15 mouse cellular contexts compared by ENCODE assay signal in the genomic region with DNA sequence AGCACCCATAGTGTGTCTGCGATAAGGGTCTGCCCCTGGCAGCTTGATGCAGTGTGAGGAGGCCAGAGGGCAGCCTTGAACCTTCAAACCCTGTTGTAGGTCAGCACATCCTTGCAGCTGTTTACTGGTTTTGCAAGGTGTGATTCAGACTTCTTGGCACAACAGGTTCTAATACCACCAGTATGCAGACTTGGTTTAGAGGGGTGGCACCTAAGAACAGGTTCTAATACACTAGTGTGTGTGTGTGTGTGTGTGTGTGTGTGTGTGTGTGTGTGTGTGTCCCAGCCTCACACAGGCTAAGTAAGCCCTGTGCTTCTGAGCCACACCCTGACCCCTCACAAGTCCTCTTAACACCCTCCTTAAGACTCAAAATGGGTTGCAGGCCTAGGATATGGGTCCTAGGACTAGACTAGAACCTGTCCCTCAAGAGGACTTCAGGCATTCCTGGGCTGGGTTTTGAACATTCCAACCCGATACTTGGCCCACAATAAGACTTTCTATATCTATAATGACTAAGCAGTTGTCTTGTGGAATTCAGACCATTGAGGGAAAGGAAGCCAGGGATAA.
DNase-seq lines count a peak whose midpoint lies in the region; ATAC-seq and TF ChIP-seq lines count a peak whose summit lies in the region.
"Had no signal": no experiment of that assay in that cellular context is flagged by ENCODE, and none has a peak within 500 bp of the region (broad histone marks: within the 10 kb centered on the region; RNA-seq: fewer than 3 reads in every experiment).

No protein-coding gene starts in this region.

- H3K4me3 ChIP-seq in lung, embryonic 14.5 days (ENCODE audit: low read depth, low read length): no peak overlapping the region
- H3K4me3 ChIP-seq in forebrain, embryonic 15.5 days: no peak overlapping the region
- no peak overlapping the region for H3K4me3 ChIP-seq in midbrain, embryonic 13.5 days (replicated peaks)
- H3K4me3 ChIP-seq: erythroblast, embryonic 14.5 days; limb, embryonic 12.5 days; liver, embryonic 13.5 days had no signal

- DNase-seq in embryo, embryonic 10.5 days (ENCODE audit: low spot score): peak; percentile 21
- no peak for DNase-seq in embryo, embryonic 10 days (ENCODE audit: low spot score)
- DNase-seq in lung, embryonic 14.5 days: no peak
- DNase-seq in lung, postnatal 10 days: no peak
- no peak for DNase-seq in thymus, adult 18-20 months
- DNase-seq in adrenal gland, adult 2 months: no peak
- DNase-seq: adrenal gland, adult 8-10 months; heart, postnatal 14 days; kidney, adult 9 months; liver, embryonic 13.5 days had no signal

- no peaks in the 10 kb centered on the region for H3K27me3 ChIP-seq in lung, embryonic 14.5 days (ENCODE audit: insufficient read depth, low read length)
- no peaks in the 10 kb centered on the region for H3K27me3 ChIP-seq in forebrain, embryonic 15.5 days
- no peaks in the 10 kb centered on the region for H3K27me3 ChIP-seq in midbrain, embryonic 13.5 days
- H3K27me3 ChIP-seq: limb, embryonic 12.5 days had no signal

- ATAC-seq in lung, embryonic 14.5 days (ENCODE audit: insufficient read depth): 0 out of 2 replicates have a peak, but pooled peaks have one; percentile 12
- no peak for ATAC-seq in forebrain, embryonic 15.5 days (replicated peaks)
- 0 out of 2 replicates have a peak, but pooled peaks have one; percentile 2 for ATAC-seq in midbrain, embryonic 13.5 days

- H3K9me3 ChIP-seq in lung, embryonic 14.5 days (ENCODE audit: low read depth, low read length): no peaks in the 10 kb centered on the region
- no peaks in the 10 kb centered on the region for H3K9me3 ChIP-seq in forebrain, embryonic 15.5 days
- H3K9me3 ChIP-seq in midbrain, embryonic 13.5 days: no peaks in the 10 kb centered on the region
- H3K9me3 ChIP-seq: limb, embryonic 12.5 days; liver, embryonic 13.5 days had no signal

- 73% methylated on average over 2 of the region's 2 CpGs for WGBS in lung, embryonic 14.5 days
- 74% methylated on average over 2 of the region's 2 CpGs for WGBS in forebrain, embryonic 15.5 days
- WGBS in midbrain, embryonic 13.5 days: 47% methylated on average over 2 of the region's 2 CpGs

- H3K4me1 ChIP-seq in lung, embryonic 14.5 days (ENCODE audit: insufficient read depth): 0 out of 2 replicates have a peak, but pooled peaks cover 11% of the 10 kb centered on the region
- H3K4me1 ChIP-seq in forebrain, embryonic 15.5 days: peaks cover 43% of the 10 kb centered on the region
- peaks cover 96% of the 10 kb centered on the region for H3K4me1 ChIP-seq in midbrain, embryonic 13.5 days (replicated peaks)

- no peak overlapping the region for H3K4me2 ChIP-seq in lung, embryonic 14.5 days
- no peak overlapping the region for H3K4me2 ChIP-seq in forebrain, embryonic 15.5 days (replicated peaks)
- no peak overlapping the region for H3K4me2 ChIP-seq in midbrain, embryonic 13.5 days (replicated peaks)
- H3K4me2 ChIP-seq: heart, embryonic 11.5 days; limb, embryonic 12.5 days; liver, embryonic 13.5 days had no signal

- no peak overlapping the region for H3K9ac ChIP-seq in lung, embryonic 14.5 days
- no peak overlapping the region for H3K9ac ChIP-seq in forebrain, embryonic 15.5 days (replicated peaks)
- H3K9ac ChIP-seq in midbrain, embryonic 13.5 days (replicated peaks): 0 out of 2 replicates have a peak overlapping the region, but pooled peaks have one; percentile 46
- H3K9ac ChIP-seq: limb, embryonic 12.5 days; liver, embryonic 13.5 days had no signal

- H3K27ac ChIP-seq in lung, embryonic 14.5 days (ENCODE audit: low read depth): no peak overlapping the region
- peak overlapping the region; percentile 16 for H3K27ac ChIP-seq in forebrain, embryonic 15.5 days (replicated peaks)
- H3K27ac ChIP-seq in midbrain, embryonic 13.5 days: peak overlapping the region; percentile 91
- H3K27ac ChIP-seq: limb, embryonic 12.5 days; liver, embryonic 13.5 days had no signal

- TF ChIP-seq CTCF in lung, embryonic 14.5 days (IDR thresholded peaks at IDR 0.05; ENCODE audit: low read depth): no peak

- H3K36me3 ChIP-seq in lung, embryonic 14.5 days (ENCODE audit: insufficient read depth): no peaks in the 10 kb centered on the region
- H3K36me3 ChIP-seq in forebrain, embryonic 15.5 days: peaks cover 7% of the 10 kb centered on the region; the same call in 1 of the 2 replicates
- H3K36me3 ChIP-seq in midbrain, embryonic 13.5 days: peaks cover 41% of the 10 kb centered on the region
- H3K36me3 ChIP-seq: limb, embryonic 12.5 days; liver, embryonic 13.5 days had no signal
